Mouse (Mus musculus) cerebellum, postnatal 36 days (tissue): ENCODE results near the gene Ctsa.

Source experiments
- DNase-seq, 2 experiments: peaks; one replicate each; pipeline ENCODE4 v3.0.0; 2021 to 2022; ENCODE audit warnings: mixed read lengths in 2 of 2

The Ctsa gene

GRCm38 (mm10) chr2:164879568-164880277, 47.0 kb downstream of the Ctsa start:
- peak; percentile 92 to 94 for DNase-seq

- DNase-seq = no peak
These were observed 49.9 kb downstream of the Ctsa start for GRCm38 (mm10) chr2:164882619-164883018.

- DNase-seq = peak; percentile 86 to 87
These were observed 53.1 kb downstream of the Ctsa start for GRCm38 (mm10) chr2:164885788-164886187.

GRCm38 (mm10) chr2:164886617-164887016, 53.9 kb downstream of the Ctsa start:
- no peak for DNase-seq

- DNase-seq = no peak
These were observed 56.3 kb downstream of the Ctsa start for GRCm38 (mm10) chr2:164888996-164889395.

- no peak for DNase-seq
These were observed 57.3 kb downstream of the Ctsa start for GRCm38 (mm10) chr2:164889960-164890359.
